Mouse (Mus musculus) heart, embryonic 14.5 days (tissue): ENCODE measurements around the gene Cyp39a1. TPM values are rescaled to one million over a fixed set of nuclear protein-coding genes. Genes with fewer than 3 reads are reported as not detected.
A peak's percentile ranks its signal among the peaks of the same experiment; 100 is the strongest.

Experiments
- ATAC-seq: fragments of 200-750 bp; cut with Nextera tagmentation; 2 replicates; pipeline ENCODE4 v1.8.0; 2017; ENCODE audit warnings: low read depth, moderate TSS enrichment; ENCODE audit not compliant: insufficient number of reproducible peaks, insufficient read depth, low FRiP score
- H3K27ac ChIP-seq, 2 experiments: fragments of 200-500 bp in 1 of 2; fragments of 300-500 bp in 1 of 2; sonication (generic) in 1 of 2; replicated peaks in 1 of 2; 2 replicates each; pipeline ENCODE4 v1.5.1; 2012 to 2014; ENCODE audit warnings: low read depth in 2 of 2, low read length in 2 of 2, control low read depth in 1 of 2, mild to moderate bottlenecking in 1 of 2, mixed read lengths in 1 of 2; ENCODE audit not compliant: control insufficient read depth in 1 of 2, insufficient read depth in 1 of 2
- H3K27me3 ChIP-seq: fragments of 300-500 bp; sonication (generic); 2 replicates; pipeline ENCODE4 v1.6.1; 2014; ENCODE audit warnings: mild to moderate bottlenecking, low read length, control low read depth; ENCODE audit not compliant: control insufficient read depth, insufficient read depth
- H3K36me3 ChIP-seq: fragments of 300-500 bp; sonication (generic); 2 replicates; pipeline ENCODE4 v1.6.1; 2014; ENCODE audit warnings: mild to moderate bottlenecking, control low read depth, low read length, mixed read lengths; ENCODE audit not compliant: control insufficient read depth, insufficient read depth
- H3K4me1 ChIP-seq, 2 experiments: fragments of 200-500 bp in 1 of 2; fragments of 300-500 bp in 1 of 2; sonication (generic) in 1 of 2; 2 replicates each; pipeline ENCODE4 v1.6.1; 2012 to 2014; ENCODE audit warnings: low read length in 2 of 2, control low read depth in 1 of 2, mixed read lengths in 1 of 2; ENCODE audit not compliant: control insufficient read depth in 2 of 2, insufficient read depth in 2 of 2
- H3K4me2 ChIP-seq: fragments of 300-500 bp; sonication (generic); 2 replicates; pipeline ENCODE4 v1.6.1; 2014; ENCODE audit warnings: mild to moderate bottlenecking, low read length
- H3K4me3 ChIP-seq, 2 experiments: fragments of 200-500 bp in 1 of 2; fragments of 300-500 bp in 1 of 2; sonication (generic) in 1 of 2; 2 replicates each; pipeline ENCODE4 v1.5.1; 2012 to 2014; ENCODE audit warnings: low read length in 2 of 2, mild to moderate bottlenecking in 2 of 2, control low read depth in 1 of 2, low read depth in 1 of 2, moderate library complexity in 1 of 2; ENCODE audit not compliant: control insufficient read depth in 1 of 2, insufficient read depth in 1 of 2
- H3K9ac ChIP-seq: fragments of 300-500 bp; sonication (generic); 2 replicates; pipeline ENCODE4 v1.6.1; 2014; ENCODE audit warnings: mild to moderate bottlenecking, low read length
- H3K9me3 ChIP-seq: fragments of 300-500 bp; sonication (generic); 2 replicates; pipeline ENCODE4 v1.6.1; 2016; ENCODE audit warnings: low read length, control low read depth; ENCODE audit not compliant: control insufficient read depth
- WGBS: fragments of 180-500 bp; shearing (Covaris S2); extraction: QIAGEN DNeasy Blood & Tissue Kit; methylation state at CpG from one replicate; pipeline ENCODE4 v1.1.7; 2014; 5-methylcytosine and 5-hydroxymethylcytosine counted together
- polyA plus RNA-seq: library from polyadenylated mRNA; unstranded; fragments of >200 nt; fragmentation: Nextera tagmentation; extraction: Ambion mirVana; gene quantifications from 2 replicates; pipeline ENCODE4 v1.2.1, GENCODE M21; 2014

Gene Cyp39a1
- polyA plus RNA-seq, 1 experiment from 2014 or later: 51.5 TPM

GRCm38 (mm10) chr17:43758607-43759259 is 91.5 kb downstream of the Cyp39a1 start:
- H3K9me3 ChIP-seq: no peaks in the 10 kb centered on the region
- 34% methylated on average over 15 of the region's 15 CpGs for WGBS
- H3K9ac ChIP-seq: no peak overlapping the region
- peaks cover 3 to 6% of the 10 kb centered on the region in 2 experiments; a peak in 2 of 4 replicates for H3K4me1 ChIP-seq
- H3K4me2 ChIP-seq: peak overlapping the region; percentile 38
- no peaks in the 10 kb centered on the region for H3K27me3 ChIP-seq
- ATAC-seq: no peak
- no peak overlapping the region for H3K4me3 ChIP-seq
- no peak overlapping the region for H3K27ac ChIP-seq
- H3K36me3 ChIP-seq: no peaks in the 10 kb centered on the region

GRCm38 (mm10) chr17:43784531-43784930 is 117.3 kb downstream of the Cyp39a1 start:
- 79% methylated on average over 4 of the region's 4 CpGs for WGBS
- H3K9me3 ChIP-seq: peaks cover 7% of the 10 kb centered on the region
- no peak overlapping the region for H3K4me3 ChIP-seq
- peaks cover 0 to 9% of the 10 kb centered on the region in 2 experiments; a peak in 1 of 4 replicates for H3K4me1 ChIP-seq
- H3K27me3 ChIP-seq: no peaks in the 10 kb centered on the region
- no peak overlapping the region for H3K27ac ChIP-seq
- ATAC-seq: no peak
- no peaks in the 10 kb centered on the region for H3K36me3 ChIP-seq
- no peak overlapping the region for H3K9ac ChIP-seq
- no peak overlapping the region for H3K4me2 ChIP-seq

- no peak overlapping the region for H3K27ac ChIP-seq
- ATAC-seq: no peak
- H3K4me3 ChIP-seq: no peak overlapping the region
- H3K36me3 ChIP-seq: no peaks in the 10 kb centered on the region
- H3K9me3 ChIP-seq: no peaks in the 10 kb centered on the region
- H3K27me3 ChIP-seq: no peaks in the 10 kb centered on the region
- H3K9ac ChIP-seq: no peak overlapping the region
- no peak overlapping the region for H3K4me2 ChIP-seq
- WGBS: 88% methylated on average over 5 of the region's 5 CpGs
- peaks cover 0 to 9% of the 10 kb centered on the region in 2 experiments; a peak in 1 of 4 replicates for H3K4me1 ChIP-seq
These were observed 121.0 kb downstream of the Cyp39a1 start for GRCm38 (mm10) chr17:43788222-43788621.

GRCm38 (mm10) chr17:43789376-43789775 is 122.2 kb downstream of the Cyp39a1 start:
- no peak for ATAC-seq
- H3K4me3 ChIP-seq: no peak overlapping the region
- peaks cover 0 to 9% of the 10 kb centered on the region in 2 experiments; a peak in 1 of 4 replicates for H3K4me1 ChIP-seq
- no peaks in the 10 kb centered on the region for H3K9me3 ChIP-seq
- no peaks in the 10 kb centered on the region for H3K27me3 ChIP-seq
- H3K27ac ChIP-seq: no peak overlapping the region; a peak in 1 of 4 replicates
- no peak overlapping the region for H3K9ac ChIP-seq
- no peak overlapping the region for H3K4me2 ChIP-seq
- H3K36me3 ChIP-seq: no peaks in the 10 kb centered on the region

GRCm38 (mm10) chr17:43791751-43792150 is 124.5 kb downstream of the Cyp39a1 start:
- H3K4me3 ChIP-seq: no peak overlapping the region
- no peak for ATAC-seq
- no peaks in the 10 kb centered on the region for H3K27me3 ChIP-seq
- no peaks in the 10 kb centered on the region for H3K36me3 ChIP-seq
- WGBS: 90% methylated on average over 3 of the region's 3 CpGs
- no peaks in the 10 kb centered on the region for H3K9me3 ChIP-seq
- H3K4me2 ChIP-seq: no peak overlapping the region
- no peak overlapping the region for H3K27ac ChIP-seq
- peaks cover 0 to 5% of the 10 kb centered on the region in 2 experiments; a peak in 1 of 4 replicates for H3K4me1 ChIP-seq
- no peak overlapping the region for H3K9ac ChIP-seq

GRCm38 (mm10) chr17:43794731-43795280 is 127.6 kb downstream of the Cyp39a1 start:
- Histone ChIP-seq H3K4me2 (no peak overlapping the region), H3K9ac (no peak overlapping the region), H3K27ac (0 out of 4 replicates have a peak overlapping the region, but pooled peaks of 1 of the 2 experiments have one; percentile 15), H3K4me3 (no peak overlapping the region), H3K4me1 (no peaks in the 10 kb centered on the region), H3K9me3 (no peaks in the 10 kb centered on the region), H3K36me3 (no peaks in the 10 kb centered on the region), H3K27me3 (no peaks in the 10 kb centered on the region)
- no peak for ATAC-seq
- WGBS: 53% methylated on average over 1 of the region's 1 CpGs
